Mouse (Mus musculus): ENCODE data around the gene Pard3b. TPM values are rescaled to one million over a fixed set of nuclear protein-coding genes. Genes with fewer than 3 reads are reported as not detected.

The Pard3b gene
- total RNA-seq, 2 experiments from 2014 or later, result 9.6 to 10.7 TPM

DNA sequence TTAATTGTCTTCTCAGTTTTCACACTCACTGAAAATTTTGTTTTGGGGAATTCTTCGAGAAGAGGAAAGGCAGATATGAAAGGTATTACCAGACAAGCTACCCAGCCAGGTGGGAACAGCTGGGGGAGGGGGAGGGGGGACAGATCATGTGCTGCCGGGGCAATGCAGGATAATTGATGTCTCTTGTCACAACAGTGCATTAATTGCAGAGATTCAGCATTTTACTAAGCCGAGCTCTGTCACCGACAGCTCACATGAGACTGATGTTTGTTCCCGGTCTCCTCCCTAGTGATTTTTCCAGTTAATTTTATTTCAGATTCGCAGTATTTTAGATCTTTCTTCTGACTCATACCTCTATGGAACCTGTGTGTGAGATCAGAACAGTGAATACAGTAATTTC lies 850.2 kb downstream of the Pard3b start:
- no peak for DNase-seq

DNA sequence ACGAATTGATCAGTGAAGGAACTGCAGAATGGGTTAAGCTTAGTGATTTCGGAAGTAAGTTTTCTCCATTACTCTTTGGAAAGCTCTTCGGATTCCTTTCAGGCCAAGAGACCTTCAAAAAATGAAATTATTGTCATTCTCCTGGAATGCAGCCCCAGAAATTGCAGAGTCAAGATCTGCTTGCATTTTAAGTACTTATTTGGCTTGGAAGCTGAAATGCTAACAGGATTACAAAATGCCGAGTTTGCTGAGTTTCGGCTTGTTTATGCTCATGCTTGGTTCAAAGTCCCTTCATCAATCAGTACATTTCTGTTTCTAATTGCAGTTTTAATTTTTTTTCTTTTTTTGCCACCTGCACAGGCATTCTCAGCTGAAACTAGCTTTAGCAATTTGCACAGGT lies 860.5 kb downstream of the Pard3b start:
- no peak for DNase-seq

DNA sequence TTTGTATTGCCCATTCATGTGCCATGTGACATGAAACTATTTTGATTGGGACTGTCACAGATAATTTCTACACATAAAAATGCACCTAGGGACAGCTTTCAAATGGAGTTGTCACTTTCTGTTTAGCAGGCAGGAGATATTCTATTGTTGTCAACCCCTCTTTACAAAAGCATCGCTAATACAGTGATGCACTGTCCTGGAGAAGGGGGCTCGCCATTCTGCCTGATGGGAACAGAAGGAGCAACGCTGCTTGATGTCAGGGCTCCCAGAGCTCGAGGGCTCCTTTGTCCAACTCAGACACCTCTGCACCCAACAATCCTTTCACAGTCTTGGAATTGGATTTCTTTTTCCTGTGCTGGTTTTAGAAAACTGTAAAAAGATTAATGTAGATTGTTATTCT lies 871.9 kb downstream of the Pard3b start:
- no peak for DNase-seq

DNA sequence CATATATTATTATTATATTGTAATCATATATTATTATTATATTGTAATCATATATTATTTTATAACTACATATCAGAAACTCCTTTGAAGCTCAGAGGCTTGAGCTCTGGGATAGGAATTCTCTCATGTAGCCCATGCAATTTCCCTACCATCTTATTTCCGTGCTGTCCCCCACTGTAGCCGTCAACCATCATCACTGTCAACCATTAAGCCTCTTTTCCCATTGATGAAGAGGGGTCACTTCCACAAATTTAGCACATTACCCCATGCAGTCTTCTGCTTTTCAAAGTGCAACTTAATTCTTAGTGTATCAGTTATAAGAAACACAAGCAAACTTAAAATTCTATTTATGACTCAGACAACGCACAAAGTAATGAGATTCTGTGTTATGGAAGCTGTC lies 873.1 kb downstream of the Pard3b start:
- no peak for DNase-seq

DNA sequence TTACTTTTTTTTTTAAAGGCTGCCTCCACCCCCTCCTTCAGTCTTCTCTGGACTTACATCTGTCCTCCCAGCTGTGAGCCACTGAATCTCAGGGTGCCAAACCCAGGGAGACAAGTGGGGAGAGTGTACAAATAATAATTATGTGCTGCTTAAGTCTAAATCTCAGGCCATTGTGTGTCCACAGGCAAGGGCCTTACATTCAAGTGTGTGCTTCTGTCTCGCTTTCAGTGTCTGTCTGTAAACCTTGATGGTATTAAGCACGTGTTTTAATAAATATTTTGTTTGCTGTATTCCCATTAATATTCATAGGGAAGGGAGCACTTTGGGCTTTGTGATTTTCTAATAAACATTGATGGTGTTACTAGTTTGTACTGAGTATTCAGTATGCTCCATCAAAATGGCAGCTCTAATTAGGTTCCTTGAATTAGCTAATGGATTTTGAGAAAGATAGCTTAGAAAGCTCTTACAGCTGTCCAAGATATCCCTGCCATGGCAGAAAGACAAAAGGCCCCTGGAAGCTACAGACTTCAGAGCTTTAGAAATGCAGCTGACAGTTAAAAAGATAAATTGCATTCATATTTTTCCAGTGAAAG lies 880.1 kb downstream of the Pard3b start:
- no peak for DNase-seq

DNA sequence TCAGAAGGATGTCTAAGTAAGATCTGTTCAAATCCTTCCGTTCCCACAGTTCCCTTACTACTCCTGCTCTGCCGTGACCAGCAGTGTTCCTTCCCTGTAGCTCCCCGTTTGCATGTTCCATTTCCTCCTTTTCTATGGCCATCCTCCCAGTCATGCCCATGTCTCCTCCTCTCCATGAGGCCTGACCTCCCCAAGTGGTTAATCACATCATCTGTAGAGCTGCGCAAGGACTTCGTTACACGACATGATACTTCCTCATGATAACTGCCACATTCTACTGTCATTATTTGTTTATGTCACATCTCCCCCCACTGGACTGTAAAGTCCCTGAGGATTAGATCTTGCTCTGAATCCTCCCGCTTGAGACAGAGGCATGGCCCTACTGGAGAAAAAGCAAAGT lies 882.7 kb downstream of the Pard3b start:
- DNase-seq, result no peak

DNA sequence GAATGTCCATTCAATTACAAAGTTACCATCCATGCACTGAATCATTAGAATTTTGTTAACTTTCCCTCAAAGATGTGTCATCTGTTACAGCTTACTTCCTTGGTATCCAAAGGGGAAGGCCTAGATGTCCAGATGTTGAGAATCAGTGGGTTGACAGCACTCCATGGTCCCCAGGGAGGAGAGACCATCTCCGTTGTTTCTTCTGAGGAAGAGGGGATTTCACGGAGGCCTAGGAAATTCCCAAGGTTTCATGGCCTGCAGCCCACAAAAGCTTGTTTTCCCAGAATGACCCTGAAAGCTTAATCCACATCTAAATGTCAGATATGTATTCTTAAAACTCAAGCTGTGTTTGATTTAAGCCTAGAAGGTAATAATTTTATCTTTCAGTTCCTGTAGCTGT lies 884.1 kb downstream of the Pard3b start:
- no peak for DNase-seq

DNA sequence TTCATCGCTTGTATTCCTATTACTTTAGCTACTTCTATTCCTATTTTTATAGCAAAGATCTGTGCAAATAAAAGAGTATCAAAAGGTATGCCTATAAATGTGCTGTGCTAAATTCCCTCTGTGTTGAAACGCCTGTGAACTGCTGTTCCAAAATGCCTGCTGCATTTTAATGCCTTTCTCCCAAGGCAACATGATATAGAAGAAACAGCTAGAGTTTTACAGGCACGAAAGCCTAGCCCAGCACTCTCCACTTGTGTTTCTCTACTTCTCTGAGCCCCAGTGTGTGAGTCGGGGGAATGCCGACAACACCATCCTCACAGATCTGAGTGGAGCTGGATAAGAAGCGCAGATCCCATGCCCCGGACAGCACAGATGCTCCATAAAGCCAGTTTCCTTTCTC lies 889.2 kb downstream of the Pard3b start:
- DNase-seq, result no peak

DNA sequence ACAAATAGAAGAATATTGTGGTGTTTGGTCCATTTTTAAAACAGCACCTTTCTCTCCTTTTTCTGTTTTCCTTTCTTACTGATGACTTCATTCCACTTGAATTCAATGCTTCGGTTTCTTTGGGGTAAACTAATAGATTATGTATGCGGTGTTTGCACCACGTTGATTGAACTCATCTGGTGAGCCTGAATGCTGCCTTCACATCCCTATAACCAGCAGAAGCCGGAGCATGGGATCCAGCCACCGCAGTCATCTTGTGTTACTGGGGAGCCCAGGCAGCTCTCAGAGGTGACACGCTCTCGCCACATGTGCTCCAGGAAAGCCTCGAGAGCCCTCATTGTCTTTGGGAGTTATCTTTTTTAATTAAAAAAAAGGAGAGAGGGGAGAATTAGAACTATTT lies 891.3 kb downstream of the Pard3b start:
- no peak for DNase-seq

DNA sequence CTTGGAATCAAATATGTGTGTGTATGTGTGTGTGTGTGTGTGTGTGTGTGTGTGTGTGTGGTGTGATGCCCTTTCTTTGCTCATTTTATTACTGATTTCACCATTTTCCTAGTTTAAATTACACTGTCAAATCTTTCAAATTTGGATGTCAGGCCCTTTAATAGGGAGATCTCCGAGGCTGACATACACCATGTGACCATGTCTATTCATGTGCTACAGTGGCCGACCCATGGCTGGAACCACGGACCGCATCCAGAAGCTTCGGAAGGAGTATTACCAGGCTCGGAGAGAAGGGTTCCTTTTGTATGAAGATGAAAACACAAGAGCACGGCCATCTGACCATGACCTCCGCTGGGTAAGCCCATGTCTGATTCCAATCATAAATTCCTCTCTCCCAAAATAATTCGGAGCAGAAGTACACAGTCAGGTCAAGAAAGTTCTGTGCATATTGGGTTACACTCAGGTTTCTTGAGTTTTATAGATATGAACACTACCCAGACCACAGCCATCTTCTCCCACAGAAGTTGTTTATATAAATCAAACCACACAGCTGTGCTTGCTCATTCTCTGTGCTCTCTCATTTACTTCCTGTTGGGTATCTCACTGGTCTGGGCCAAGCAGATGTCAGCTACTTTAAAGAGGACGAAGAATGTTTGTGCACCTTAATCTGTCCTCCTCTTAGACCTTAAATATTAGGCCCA lies 894.0 kb downstream of the Pard3b start:
- no peak for DNase-seq

DNA sequence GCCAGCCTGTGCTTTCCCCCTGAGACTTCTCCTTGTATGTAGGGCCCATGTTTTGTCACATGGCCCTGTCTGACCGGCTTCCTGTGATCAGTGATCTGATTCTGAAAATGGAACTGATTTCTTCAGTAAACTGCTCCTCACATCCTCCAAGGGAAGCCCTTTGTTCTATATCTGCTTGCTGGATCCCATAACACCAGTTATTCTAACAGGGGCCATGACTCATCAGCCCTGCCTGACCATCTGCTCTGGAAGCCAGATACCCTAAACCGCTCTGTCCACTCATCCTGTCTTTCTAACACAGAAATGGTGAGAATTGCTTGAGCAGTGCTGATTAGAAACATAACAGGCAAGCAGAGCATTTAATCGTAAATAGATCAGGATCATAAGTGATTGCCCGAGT lies 910.3 kb downstream of the Pard3b start:
- no peak for DNase-seq

DNA sequence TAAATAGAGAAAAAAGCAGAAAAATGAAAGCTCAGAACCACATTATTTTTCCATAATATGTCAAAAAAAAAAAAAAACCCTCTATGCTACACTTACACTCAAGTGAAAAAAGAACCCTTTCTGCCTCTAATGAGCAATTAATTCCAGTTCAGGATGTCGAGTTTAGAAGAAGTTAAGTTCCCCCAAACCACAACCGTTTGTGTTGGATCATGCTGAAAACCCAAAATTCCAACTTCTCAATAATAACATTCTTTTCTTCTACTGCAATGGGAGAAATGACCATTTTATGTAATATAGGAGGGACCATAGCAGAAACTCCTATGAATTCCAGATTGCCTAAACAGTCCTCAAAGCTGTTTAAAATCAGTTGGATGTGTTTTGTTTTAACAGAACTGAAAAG lies 911.9 kb downstream of the Pard3b start:
- DNase-seq, result no peak

DNA sequence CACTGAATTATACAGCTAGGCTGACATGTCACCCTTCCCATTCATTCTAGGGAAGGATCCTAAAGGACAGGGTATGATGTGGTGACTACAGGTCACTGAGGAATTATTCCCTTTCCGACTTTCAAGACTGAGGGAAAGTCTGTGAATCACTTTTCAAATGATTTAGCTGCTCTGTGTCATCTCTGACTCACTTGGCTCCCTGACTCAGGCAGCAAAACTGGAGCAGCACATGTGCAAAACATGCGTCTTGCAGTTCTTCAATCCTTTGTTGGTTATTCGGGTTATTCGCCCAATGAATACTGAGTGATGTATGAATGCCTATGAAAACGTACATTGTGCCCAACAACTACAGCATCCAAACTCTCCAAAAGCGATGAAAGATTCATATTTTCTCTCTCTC lies 912.9 kb downstream of the Pard3b start:
- no peak for DNase-seq

DNA sequence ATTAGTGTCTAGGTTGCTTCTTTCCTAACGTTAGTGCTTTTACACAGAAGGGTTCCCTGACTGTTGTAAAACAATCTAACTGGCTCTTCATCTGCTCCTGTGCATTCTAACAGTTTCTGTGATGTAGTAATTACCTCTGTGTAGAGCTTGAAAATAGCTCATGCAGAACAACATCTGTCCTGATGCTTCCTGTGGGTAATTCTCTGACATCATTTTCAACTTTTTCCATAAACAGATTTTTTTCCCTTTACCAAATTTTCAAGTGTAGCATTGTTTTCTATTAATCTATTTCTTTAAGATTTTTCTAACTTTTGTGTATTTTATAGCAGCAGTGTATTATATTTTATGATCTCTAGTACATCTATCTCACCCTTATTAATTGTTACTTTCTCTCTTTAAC lies 917.2 kb downstream of the Pard3b start:
- no peak for DNase-seq

DNA sequence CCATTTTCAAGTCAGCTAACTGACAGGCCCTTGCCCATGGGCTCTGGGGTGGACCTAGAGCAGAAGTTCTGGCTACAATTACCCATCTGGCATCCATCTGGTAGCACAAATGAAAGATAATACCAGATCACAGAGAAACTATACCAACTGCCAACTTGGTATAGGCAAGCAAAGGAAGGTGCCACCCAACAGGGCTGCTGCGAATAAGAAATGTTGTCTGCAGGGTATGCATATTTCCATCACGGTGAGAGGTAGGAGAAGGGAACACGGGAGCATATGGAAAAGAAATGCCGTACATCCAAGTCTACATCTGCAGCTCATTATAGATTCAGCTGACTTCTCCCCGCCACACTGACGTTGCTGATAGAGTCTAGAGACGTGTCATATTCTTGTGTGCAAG lies 924.4 kb downstream of the Pard3b start:
- no peak for DNase-seq

DNA sequence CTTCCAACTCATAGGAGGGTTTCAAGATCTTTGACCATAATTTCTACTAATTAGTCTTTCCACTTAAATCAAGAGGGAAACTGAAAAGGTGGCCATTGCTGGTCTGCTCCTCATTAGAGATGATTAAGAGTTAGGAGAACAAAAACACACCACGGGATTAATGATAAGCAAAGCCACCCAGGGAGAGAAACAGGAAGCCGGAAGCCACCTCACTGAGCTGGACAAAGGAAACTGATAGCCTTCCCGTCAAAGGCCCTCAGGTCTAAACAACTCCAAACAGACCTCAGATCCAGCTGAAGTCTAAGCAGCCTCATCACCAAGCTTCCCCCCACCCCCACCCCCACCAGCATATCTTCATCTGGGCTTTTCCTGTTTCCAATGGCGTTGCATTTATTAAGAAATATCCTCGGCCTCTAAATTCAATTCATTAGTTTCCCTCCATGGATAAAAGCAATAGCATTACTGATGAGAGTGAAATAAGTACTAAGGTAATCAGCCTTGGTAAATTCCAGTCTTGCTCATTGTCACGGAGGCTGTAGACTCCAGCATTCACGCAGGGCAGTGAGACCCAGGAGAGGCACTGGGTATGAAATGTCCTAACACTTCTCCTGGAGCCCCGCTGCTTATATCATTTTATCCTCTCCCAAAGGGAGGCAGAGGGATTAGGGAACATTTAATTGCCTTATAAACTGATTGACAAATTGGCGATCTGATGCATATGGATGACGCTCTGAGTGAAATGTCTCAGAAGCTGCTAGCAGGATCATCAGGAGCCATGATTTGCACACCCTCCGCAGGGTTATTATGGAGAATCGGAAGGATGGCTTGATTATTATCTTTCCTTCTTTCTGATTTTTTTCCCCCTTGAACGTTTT lies 925.9 kb downstream of the Pard3b start:
- no peak for DNase-seq

DNA sequence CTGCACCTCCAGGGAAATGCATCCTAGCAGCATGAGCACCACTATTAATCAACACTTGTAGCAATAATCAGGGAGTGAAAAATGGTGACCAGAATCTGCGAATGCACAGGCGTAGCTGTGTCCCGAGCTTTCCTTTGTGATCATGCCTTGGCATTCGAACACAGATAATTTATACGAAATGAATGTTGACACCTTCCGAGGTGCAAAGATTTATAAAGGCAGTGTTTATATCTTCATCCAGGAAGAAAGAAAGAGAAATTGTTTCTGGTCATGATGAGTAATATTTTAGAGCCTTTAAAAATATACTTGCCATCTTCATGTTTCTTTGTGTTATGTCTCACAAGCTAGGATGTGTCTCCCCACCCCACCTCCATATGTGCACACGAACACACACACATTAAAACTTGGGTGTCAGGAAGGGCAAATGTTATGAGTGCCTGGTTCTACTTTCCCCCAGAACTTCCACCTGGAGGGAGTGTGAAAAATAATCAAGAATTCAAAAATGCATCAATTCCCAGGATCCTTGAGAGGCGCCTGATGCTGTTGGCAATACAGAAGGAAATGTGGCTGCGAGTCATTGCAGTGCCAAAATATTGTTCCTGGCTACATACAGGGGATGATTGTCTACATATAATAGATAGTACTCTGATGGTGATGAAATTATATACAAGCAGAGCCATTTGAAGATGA lies 926.6 kb downstream of the Pard3b start:
- no peak for DNase-seq

DNA sequence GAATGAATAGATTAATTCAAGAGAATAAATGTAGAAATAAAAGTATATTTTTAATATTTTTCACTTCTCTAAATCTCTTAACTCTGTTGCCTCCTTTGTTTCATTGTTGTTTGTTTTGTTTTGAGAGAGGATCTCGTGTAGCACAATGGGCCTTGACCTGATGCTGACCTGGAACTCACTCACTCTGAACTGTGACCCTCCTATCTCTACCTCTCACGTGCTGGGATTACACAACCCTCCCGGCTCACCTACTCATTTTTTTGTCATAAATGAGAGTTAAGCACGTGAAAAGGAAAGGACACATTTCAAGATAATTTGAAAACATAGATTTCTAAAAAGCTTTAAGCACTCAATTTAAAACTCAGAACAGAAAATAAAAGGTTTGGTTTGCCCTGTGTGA lies 928.0 kb downstream of the Pard3b start:
- DNase-seq, result no peak

DNA sequence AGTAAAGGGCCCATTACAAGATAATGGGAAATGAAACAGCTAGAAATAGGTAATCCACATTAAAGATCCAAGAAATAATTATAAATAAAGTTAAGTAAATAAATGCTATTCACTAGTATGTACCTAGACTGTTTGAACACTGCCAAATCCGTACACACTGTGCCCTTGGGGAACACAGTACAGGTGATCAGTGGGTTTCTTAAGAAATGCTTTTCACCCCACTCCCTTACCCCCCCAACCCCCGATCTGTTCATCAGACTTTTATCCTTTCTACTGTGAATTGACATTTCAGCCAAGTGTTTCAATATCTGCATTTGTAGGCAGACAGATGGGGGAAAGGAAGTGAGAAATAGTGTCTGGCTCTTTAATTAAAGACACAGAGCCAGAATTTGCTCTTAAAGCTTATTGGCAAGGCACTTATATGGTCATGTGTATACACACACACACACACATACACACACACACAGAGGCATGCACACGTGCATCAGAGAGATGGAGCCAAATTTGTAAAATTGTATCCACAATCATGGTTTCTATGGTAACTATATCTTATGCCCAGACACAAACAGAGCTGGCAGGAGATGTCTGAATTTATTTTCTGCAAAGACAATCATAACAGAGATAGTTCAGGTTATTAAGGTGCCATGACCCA lies 938.4 kb downstream of the Pard3b start:
- no peak for DNase-seq

DNA sequence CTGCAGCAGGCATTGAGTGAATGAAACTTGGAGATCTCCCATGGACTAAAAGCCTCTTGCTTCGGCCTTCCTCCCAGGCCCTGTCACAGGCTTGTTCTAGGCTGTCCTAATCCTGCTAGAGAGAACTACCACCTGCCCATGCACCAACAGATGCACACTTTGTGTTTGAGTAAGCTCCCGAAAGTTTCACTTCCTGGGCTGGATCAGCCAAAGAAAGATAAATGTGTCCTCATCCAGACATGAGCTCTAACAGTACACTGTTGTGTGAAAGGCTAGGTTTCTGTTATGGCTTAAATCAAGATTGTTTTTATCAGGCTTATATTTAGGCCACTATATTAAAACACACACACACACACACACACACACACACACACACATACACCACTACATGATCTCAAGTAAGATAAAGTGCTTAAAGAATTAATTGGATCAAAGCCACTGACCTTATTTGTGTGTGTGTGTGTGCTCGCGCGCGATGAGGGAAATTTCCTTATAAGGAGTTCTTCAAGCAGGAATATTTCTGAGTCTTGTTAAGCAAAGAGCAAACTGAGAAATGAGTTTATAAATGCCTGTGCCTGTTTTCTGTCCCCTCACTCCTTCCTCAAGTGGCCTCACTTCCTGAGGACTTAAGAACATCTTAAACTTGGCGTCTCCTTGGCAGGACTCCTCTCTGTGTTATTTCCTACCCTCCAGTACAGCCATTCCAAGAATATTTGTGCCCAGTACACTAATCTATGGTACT lies 940.6 kb downstream of the Pard3b start:
- DNase-seq, result no peak

DNA sequence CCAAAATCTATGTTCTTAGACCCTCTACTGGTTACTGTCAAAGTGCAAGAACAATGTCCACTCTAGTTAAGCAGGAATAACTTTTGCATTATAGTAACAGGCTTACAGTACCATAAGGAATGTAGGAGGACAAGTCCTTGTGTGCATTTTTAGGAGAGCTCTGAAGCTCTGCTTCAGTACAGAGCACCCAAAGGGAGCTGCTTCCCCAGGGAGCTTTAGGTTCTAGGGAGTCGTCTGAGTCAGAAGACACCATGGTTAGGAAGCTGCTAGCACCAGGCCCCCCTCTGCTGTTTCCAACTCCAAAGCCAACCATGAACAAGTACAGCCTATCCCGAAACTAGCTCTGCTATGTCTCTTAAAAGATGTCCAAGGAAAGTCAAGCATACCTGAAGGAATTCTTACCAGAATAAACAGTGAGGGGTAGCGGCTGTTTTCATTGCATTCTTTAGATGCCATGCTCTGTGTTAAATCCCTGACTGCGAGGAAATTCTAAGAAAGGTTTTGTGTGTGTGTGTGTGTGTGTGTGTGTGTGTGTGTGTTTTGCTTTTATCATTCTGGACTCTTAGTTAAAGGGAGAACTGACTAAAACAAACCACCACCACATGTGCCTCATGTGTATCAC lies 941.8 kb downstream of the Pard3b start:
- no peak for DNase-seq

All from gastrocnemius, postnatal 10 days (tissue).